Mouse (Mus musculus): ENCODE results near the gene Tnfrsf1b.

Gene Tnfrsf1b

DNA sequence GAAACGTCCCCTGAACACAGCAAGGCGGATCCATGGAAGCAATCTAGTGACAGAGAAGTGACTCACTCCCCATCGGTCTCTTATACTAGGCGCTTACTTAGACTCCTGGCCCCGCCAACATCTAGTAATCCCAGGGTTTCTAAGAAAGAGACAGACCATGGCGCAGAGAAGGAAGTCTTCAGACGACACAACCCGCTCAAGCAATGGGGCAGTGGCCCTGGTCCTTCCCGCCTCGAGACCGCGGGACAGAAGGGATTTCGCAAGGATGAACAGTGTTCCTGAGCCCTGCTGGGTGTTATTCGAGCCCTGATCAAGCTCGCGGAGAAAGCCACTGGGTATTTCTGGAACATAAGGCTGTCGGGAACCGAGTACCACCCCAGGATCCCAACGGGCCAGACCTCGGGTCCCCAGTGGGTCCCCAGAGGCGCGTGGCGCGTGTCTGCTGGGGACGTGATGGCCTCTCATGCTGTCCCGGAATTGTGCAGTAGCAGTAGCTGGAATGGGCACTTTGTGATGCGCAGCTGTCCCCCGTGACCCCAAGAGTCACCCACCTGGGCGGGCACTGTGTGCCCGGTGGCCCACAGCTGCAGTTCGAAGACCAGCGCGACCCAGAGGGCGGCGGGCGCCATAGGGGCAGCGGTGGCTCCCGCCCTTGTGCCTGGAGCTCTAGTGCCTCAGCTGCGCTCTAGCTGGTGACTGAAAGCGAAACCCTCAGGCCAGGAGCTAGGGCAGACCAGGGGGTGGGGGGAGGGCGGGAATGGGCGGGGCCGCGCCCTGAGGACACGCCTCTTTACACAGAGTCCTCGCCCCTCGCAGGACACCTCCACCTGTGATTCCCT lies at the start of gene Tnfrsf1b:
Gene Tnfrsf1b, minus strand, starts transcription at position 698 of the 839 bp plus-strand sequence.
- DNase-seq (ENCODE audit: low spot score) = peak; percentile 59

DNA sequence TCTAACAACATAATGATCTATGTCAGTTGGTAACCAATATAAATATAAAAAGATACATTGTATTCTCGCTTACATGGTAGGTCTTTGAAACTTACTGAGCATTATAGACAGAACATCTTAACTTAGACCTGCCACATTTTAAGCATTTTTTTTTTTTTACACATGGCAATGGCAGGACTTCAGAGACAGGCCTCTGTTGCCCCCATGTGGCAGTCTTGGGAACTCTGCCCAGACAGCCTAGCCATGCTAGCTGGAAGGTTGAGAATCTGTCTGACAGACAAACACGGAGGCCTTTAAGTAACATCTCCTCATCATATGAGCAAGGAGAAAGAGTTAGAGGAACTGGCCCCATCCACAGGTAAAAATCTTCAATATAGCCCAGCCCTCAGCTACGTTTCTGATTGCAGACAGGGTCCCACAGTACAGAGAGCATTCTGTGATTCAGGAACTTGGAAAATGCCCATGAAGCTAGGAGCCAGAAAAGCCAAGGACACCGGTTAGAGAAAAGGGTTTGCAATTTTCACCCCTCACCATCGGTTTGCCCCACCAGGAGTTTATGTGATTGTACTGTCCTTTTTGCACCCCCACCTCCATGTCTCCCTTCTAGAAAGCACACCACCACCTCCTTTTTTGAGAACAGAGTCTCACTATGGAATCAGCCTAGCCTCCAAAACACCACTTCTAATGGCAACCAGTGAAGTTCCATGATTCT lies 49.1 kb upstream of the Tnfrsf1b start:
- DNase-seq (ENCODE audit: low spot score) = peak; percentile 67

DNA sequence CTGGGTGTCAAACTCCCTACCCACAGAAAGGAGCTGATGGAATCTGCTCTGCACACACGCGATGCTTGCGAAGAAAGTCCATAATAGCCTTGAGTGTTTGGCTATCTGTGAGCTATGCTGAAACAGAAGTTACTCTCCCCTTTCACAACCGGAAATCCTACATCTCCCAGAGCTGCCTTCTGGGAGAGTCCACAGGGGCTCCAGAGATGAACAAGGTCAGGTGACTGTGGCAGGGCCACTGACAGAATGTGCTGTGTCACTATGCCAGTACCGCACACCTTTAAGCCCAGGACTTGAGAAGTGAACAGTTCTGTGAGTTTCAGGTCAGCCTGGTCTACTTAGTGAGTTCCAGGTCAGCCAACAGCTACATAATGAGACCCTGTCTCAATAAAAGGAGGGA lies 47.9 kb upstream of the Tnfrsf1b start:
- no peak for DNase-seq (ENCODE audit: low spot score)

DNA sequence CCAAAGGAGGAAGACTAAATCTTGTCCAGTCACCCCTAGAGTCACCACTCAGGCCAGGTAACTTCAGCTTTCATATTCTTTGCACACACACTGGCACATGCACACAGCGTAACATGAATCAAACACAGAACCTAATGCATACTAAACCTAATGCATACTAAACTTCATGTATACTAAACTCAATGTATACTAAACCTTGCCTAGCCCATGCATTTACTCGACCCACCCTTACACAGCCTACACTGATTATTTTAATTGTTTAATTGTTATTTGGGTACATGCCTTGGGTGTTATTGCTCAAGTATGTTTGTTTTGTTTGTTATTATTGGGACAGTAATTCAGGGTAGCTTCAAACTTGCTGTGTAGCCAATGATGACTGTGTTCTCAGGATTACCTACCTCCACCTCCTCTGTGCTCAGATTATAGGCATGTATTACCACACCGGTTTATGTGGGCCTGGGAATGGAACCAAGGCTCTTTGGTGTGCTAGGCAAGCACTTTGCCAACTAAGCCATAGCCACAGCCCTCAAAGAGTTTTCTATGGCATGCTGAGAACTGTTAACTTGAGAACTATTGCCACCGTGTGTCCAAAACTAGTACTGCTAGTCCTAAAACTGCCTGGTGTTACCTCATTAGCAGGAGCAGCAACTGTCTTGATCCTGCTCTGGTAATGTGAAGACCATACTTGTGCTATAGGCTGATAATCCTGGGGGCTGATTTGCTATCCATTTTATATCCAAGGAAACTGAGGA lies 39.9 kb upstream of the Tnfrsf1b start:
- DNase-seq (ENCODE audit: low spot score) = peak; percentile 70

DNA sequence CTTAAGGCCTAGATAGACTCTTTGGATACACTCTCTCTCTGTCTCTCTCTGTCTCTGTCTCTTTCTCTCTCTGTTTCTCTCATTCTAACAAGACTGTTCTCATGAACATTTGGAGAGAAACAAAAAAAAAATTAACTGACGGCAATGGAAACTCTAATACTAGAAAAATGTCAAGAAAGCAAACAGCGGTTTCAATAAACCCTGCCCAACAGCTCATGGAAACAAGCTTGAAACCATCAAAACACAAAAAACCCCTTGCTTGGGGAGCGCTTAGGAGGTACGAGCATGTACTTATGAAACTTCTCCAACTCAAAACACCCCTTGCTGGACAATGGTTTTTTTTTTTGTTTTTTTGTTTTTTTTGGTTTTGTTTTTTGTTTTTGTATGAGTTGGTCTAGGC lies 38.0 kb upstream of the Tnfrsf1b start:
- DNase-seq (ENCODE audit: low spot score) = no peak

DNA sequence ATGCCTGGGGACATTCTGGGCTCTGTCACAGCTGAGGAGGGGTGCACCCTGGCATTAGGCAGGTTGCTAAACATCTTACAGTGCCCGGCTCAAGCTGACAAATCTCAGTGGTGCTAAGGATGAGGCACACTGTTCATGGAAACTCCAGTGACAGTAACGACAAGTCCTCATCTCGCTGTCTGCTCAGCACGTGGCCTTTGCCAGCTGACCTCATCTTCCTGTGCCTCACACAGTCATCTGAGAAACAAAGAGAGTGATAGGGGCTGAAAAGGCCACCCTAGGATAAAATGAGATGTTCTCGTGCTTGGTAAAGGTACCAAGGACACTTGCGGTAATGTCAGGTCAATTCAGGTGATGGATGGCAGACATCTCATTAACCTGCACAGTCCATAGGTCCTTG lies 36.8 kb upstream of the Tnfrsf1b start:
- DNase-seq (ENCODE audit: low spot score) = no peak

DNA sequence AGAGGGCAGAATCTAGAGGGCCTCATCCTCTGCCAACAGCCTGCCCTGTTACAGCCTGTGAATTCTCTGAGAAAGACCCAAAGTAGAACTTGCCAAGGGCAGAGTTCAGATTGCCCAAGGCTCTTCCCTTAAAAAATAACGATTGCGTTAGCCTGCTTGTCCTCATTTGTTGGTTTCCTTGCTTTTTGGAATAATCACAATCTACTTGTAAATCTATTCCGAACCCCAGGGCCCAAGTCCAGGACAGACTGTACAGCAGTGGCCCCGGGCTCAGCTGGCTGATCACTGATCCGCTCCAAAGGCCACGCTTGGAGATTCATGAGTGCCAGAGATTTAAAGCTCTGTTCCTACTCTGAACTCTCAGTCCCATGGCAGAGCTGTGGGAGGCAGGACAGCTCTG lies 34.3 kb upstream of the Tnfrsf1b start:
- DNase-seq (ENCODE audit: low spot score) = no peak

DNA sequence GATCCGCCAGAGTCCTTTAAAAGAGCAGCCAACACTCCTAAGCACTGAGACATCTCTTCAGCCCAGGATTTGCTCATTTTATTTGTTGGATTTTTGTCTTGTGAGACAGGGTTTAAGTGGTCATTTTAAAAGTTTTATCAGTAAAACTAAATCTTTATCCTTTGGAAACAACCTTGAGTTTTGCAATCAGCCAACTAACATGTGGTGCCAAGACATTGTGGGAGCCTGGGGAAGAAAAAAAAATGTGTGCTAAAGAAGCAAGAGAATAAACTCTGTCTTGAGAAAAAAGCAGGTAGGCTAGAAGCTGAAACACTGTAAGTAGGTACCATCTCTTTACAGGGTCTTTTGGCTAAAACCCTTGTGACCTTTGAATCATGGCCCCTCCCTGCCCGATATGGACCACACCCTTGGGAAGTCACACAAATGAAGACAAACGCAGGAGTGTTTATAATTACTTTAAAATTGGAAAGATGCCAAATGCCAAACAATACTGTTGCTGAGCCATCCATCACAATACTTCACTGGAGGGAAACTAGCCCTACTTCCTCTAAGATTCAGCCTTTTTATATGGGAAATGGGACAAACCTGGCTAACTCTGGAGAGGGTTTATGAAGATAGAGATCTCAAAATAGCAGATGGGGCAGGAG lies 32.2 kb upstream of the Tnfrsf1b start:
- DNase-seq (ENCODE audit: low spot score) = no peak

DNA sequence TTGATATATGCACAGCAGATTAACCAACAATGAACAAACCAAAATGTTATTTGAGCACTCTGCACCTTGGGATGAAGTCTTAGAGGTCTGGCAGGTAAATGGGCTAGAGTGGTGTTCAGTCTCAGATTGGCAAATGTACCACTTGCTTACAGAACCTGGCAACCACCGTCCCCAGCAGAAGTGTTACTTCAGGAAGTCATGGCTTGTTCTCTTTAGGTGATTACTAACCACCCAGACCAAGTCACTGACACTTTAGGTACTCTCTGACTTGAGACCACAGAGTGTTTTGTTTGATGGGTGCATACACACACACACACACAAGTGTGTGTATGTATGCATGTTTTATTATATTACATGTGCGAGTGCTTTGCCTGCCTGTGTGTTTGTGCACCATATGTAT lies 31.6 kb upstream of the Tnfrsf1b start:
- DNase-seq (ENCODE audit: low spot score) = no peak

DNA sequence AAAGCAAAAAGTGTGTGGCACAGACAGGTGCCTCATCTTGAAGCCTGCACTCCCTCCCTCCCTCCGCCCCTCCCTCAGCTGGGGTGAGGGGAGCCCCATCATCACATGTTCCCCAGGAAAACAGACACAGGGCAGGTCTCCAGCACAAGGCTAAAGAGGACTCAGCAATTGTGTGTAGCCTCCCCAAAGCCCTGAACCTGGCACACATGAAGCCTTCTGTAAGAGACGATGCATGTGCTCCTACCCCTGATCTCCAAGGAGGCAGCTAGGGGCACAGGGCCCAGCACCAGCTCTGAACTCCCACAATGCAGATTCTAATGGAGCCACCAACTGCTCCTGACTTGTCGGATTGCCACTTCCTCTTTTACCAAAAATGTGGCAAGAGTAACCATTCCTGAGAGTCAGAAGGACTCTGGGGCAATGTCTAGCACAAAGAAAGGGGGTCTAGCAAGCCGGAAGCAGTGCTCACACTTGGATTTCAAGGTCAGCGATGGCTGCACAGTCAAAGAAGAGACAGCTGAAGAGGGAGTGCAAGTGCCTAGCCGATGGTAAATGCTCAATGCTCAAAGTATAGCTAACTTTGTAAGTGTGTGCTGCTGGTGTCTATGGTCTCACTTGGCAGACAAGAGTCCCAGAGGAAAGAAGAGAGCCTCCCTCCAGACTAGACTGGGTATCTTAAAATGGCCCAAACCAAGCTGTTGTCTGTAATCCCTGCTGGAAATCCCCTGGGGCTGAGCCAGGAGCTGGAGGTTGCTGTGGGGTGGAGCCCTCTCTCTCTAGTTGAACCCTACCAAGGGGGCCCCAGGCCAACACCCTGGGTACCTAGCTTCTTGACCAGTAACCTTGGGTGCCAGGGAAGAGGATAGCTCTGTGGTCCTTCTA lies 29.9 kb upstream of the Tnfrsf1b start:
- no peak for DNase-seq (ENCODE audit: low spot score)

DNA sequence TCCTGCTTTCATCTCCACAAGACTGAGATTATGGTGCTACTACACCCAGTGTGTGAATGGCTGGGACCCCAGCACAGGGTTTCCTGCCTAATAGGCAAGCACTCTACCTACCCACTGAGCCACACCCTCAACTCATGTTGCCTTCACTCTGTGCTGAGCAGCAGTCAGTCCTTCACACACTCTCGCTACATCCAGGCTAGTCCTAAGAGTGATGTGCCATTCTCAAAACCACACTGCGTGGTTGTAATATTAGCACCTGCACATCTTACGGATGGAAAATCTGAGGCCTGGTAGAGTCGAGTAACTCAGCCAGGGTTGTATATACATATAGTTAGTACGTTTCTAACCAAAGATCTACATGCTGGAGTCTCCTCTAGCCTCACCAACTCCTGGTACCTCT lies 28.2 kb upstream of the Tnfrsf1b start:
- DNase-seq (ENCODE audit: low spot score) = no peak

DNA sequence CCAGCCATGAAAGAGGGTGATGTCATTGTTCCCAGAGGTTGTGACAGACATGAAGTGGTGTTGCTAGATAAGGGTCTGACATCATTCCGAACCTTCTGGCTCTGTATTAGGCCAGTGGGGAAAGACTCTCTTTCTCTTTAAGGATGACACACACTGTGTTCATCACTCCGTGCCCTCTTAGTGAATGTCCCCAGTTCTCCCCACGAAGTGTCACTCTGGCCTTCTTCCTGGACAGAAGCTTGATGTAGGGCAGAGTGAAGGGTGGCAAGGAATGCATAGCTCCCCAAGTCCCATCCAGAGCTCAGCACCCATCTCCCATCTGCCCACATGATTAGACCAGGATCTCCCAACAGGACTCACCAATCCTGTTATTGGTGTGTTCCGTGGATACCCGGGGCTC lies 27.3 kb upstream of the Tnfrsf1b start:
- no peak for DNase-seq (ENCODE audit: low spot score)

DNA sequence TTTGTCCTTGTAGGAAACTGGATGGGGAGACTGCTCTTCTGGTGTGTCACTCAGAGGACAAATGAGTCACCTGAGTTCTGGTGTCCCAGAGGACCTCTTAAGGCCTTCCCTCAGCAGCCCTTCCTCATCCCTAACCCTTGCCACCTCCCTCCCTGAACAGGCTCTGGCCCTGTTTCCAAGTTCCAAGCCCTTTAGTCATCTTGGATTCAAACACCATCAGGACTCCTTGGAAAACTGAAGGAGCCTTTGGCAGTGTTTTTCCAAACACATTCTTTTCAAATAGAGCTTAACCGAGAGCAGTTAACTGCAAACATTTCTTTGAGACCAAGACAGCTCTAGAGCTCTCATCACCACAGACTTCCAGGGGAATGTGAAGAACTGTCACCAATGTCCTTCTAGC lies 26.1 kb upstream of the Tnfrsf1b start:
- no peak for DNase-seq (ENCODE audit: low spot score)

DNA sequence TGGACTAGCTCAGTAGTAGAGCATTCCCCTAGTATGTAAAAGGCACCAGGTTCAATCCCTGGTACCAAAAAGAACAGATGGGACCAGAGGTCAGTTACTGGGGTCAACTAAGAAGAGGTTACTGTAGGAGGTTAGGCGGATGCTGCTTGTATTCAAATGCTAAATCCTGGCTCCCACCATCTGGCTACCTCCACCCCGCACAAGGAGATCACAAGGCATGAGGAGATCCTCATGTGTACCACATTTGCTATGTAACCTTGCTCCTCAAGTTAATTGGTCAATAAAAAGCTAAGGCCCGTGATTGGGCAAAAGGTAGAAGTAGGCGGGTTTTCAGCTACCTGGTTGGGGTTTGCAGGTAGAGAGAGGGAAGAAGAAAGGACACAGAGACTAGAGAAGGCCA lies 25.0 kb upstream of the Tnfrsf1b start:
- no peak for DNase-seq (ENCODE audit: low spot score)

DNA sequence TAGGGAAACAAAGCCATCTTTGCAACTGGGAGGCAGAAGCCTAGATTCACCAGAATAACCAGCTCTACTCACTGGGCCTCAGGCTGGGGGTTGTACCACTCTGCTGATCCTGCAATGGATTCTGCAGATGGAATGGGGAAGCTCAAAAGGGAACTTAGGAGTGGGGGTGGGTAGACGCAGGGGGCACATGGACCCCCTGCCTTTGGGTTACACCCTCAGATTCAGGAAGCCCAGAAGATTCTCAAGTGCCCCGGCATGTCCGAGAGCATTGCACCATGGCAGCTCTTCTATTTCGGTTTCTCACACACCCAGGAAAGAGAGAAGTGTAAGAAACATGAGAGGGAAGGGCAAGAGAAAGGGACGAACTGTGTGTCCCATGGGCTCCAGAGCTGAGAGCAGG lies 23.5 kb upstream of the Tnfrsf1b start:
- no peak for DNase-seq (ENCODE audit: low spot score)

DNA sequence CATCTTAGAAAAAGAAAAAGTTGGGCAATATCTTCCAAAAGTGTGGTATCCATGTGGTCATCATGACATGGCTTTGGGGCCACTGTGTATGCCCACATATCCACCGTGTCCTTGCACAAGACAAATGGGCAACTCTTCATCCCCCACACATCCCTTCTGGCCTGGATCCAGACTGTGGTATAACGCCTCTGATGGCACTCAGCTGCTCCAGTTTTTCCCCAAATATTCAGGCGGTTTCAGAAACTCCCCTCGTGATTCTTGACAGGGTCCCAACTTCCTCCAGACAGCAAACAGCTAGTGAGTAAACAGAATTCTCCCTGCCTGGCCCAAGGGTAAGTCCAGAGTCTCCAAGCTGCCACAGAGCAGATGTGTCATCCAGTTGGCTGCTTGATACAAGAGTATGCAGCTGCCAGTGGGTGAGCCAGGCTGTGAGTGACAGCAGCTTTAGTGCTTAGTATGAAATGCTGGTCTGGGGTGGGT lies 21.0 kb upstream of the Tnfrsf1b start:
- no peak for DNase-seq (ENCODE audit: low spot score)

DNA sequence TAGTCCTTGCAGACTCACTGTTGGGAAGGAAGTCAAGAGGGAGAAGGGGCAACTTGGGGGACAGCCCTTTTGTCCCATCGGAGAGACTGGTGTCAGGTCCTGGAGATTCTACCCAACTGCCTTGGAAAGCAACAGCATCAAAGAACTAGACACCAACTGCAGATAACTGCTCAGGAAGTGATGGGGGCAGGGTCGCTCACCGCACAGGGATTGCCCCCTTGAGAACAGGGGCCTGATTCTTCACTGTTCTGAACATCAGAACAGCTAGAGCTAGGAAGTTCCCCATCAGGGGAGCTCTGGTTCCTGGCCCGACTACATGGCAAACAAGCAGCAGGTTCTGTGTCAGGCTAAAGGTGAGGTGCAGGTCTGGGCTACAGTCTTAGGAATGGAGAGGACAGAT lies 19.8 kb upstream of the Tnfrsf1b start:
- DNase-seq (ENCODE audit: low spot score) = peak; percentile 29

DNA sequence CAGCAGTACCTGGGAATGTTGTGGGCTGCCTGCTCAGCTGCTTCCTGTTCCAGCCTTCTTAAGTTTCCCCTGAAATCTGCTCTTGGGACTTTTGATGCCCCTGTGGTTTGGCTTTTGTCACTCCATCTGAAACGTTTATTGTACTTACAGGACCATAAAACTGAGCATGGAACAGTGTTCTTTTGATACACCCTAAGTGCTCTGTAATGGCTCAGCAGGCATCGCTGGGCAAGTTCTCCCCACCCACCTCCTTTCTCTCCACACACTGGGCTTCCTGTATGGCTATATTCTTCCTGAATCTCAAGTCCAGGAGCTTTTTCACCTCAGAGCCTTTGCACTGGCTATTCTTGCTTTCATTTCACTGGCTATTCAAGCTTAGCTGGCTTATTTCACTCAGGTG lies 18.1 kb upstream of the Tnfrsf1b start:
- DNase-seq (ENCODE audit: low spot score) = no peak

DNA sequence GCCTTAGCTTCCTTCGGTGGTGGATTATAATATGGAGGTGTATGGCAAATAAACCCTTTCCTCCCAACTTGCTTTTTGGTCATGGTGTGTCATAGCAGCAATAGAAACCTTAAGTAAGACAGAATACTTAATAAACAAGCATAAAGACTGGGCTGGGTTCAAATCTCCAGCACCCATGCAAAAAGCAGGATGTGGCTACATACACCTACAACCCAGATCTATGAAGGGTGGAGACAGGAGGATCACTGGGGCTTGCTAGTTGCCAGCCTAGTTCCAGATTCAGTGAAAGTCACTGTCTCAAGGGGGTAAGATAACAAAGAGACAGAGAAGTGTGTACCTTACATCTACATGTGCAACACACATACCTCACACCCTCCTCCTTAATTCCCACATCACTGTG lies 16.9 kb upstream of the Tnfrsf1b start:
- no peak for DNase-seq (ENCODE audit: low spot score)

DNA sequence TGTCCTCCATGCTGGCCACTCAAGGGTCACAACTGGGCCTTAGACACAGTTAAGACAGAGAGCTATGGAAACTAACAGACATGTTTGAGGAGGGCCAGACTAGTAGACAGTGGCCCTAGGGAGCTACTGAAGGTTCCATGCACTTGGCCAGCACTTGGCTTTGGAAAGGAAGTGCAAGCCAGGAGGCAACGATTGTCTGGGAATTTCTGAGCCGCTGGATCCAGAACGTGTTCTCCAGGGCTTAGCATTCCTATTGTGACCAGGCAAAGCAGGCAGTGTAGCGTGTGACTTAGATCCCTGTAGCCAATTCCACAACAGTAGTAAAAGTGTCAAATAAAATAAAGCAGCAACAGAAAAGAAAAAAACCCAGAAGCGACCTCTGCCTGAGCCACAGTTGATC lies 14.1 kb upstream of the Tnfrsf1b start:
- no peak for DNase-seq (ENCODE audit: low spot score)

DNA sequence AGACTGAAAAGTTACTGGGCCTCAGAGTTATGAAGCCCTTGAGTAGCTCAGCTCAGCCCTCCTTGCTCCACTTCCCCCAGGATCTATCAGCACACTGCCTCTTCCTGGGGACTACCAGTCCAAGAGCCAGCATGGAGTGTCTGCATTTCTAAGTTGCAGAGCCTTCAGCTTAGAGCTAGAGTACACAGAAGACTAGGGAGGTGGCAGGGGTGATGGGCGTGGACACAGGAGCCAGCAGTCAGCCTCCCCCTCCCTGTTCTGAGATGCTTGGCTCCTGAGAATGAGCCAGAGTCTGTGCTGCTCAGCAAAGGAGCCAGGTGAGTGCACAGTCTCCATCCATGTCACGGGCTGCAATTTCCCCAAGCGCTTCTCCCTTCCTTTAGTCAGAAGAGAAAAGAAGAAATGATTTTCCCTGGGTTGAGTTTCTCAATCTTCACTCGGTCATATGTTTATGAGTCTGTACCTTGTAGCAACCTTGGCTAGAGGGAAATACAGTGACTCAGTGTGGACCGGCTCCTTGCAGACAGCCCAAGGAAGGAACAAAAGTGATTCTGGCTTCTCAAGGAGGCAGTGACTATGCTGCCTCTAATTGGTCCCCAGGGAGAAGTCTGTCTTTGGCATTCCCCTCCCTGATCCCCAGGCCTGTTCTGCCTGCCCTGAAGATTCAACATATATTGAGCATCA lies 11.2 kb upstream of the Tnfrsf1b start:
- DNase-seq (ENCODE audit: low spot score) = no peak
